Mouse (Mus musculus) subcutaneous adipose tissue, adult 2 months (tissue): ENCODE measurements around the gene Nodal. TPM values are rescaled to one million over a fixed set of nuclear protein-coding genes. Genes with fewer than 3 reads are reported as not detected.

Experiments used
- polyA plus RNA-seq: library from polyadenylated mRNA; depleted of rRNA; stranded (reverse); fragments of >200 nt; gene quantifications from 2 replicates; pipeline ENCODE4 v1.2.3, GENCODE M21; 2012; ENCODE audit warnings: low replicate concordance; rRNA removed

The Nodal gene
- 0.10 TPM in 1 of 2 replicates, not detected in the other for polyA plus RNA-seq

DNA sequence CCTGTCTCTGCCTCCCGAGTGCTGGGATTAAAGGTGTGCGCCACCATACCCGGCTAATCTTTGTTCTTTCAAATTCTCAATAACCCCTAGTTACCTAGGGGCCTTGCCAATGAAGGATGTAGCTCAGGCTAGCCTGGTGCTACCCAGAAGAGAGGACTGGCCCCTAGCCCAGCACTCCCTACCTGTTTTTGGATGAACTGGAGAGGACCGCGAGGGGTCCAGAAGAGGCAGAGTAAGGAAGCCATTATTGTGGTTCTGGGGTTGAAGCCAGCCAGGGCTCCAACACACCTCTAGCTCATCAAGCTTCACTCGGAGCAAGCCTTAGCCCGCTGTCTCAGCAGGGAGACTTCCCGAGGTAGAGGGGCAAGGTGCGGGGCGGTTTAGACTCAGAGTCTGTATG, at the start of gene Nodal:
Nodal (plus strand) TSS at position 301 of the 400 bp plus-strand sequence.

DNA sequence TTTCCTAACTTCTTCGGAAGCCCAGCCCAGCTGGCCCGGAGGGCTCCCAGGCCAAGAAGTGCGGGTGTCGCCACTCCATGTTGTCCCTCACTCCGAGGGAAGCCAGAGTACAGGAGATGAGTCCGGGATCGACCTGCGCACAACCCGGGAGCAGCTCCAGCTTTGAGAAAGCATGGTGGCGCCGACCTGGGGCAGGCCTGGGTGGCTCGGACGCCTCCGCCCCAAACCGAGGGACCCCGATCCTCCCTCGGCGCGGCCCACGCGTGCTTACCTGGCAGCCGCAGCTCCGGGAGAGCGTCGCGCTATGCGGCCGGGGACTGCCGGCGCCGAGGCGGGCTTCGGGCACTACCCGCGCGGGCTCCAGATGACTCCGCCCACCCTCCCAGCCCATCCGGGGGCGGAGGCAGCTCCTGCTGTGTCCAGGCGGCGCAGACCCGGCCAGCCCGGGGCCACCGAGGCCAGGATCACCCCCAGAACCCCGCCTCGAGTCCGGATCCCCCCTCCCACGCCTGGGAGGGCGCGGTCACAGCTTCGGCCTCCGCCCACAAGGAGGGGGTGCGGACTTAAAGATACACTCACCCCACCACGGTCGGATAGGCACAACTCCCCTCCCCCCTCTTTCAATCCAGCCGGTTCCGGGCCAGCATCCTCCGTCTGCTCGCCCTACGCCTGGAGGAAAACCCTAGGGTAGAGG, 34.6 kb upstream of the Nodal start, which contains the start of gene Pald1:
Pald1 (minus strand) TSS at position 510 of the 694 bp plus-strand sequence.

DNA sequence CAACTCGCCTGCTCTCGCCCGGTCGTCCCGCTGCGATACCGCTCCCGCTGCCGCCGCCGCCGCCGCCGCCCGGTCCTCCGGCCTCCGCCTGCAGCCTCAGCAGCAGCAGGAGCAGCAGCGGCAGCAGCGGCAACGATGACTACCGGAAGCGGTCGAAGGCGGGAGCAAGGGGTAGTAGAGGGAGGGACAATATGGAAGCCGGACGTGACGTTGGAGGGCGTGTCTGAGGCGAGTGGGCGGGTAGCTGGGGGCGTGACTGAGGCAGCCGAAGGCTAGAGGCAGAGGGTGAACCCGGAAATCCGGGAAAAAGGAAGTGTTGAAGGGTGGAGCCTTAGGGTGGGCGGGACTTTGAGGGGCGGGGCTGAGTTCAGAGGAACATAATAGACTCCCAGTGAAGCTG, 34.9 kb downstream of the Nodal start, which contains the start of gene Eif4ebp2:
Eif4ebp2 (minus strand) TSS at position 17 of the 400 bp plus-strand sequence.

Other genes with a start within 250 kb of the Nodal start
- 0.39 and 1.2 TPM in 2 replicates for gene Tbata, start 246.0 kb upstream of the Nodal start, polyA plus RNA-seq
- 3.8 and 8.9 TPM in 2 replicates for gene Adamts14, start 144.5 kb upstream of the Nodal start, polyA plus RNA-seq
- gene Prf1, start 120.1 kb upstream of the Nodal start, polyA plus RNA-seq, result 1.3 and 7.2 TPM in 2 replicates
- gene Pald1, start 34.4 kb upstream of the Nodal start, polyA plus RNA-seq, result 25.7 and 33.8 TPM in 2 replicates
- 90.3 and 105 TPM in 2 replicates for gene Eif4ebp2, start 34.7 kb downstream of the Nodal start, polyA plus RNA-seq
- 9.5 and 10.3 TPM in 2 replicates for gene Lrrc20, start 57.8 kb downstream of the Nodal start, polyA plus RNA-seq
- gene Npffr1, start 177.5 kb downstream of the Nodal start, polyA plus RNA-seq, result 0.17 and 0.24 TPM in 2 replicates
- gene Ppa1, start 230.6 kb downstream of the Nodal start, polyA plus RNA-seq, result 55.7 and 62.9 TPM in 2 replicates